Comparison of ENCODE assay signal across 9 mouse cellular contexts in genomic region chr6:55177060-55177732, GRCm38 (mm10). TPM values are rescaled to one million over a fixed set of nuclear protein-coding genes. Genes with fewer than 3 reads are reported as not detected.
DNase-seq lines count a peak whose midpoint lies in the region; ATAC-seq and TF ChIP-seq lines count a peak whose summit lies in the region.
"Had no signal": no experiment of that assay in that cellular context is flagged by ENCODE, and none has a peak within 500 bp of the region (broad histone marks: within the 10 kb centered on the region; RNA-seq: fewer than 3 reads in every experiment).

No protein-coding gene starts in this region.

- H3K4me2 ChIP-seq in neural tube, embryonic 11.5 days (ENCODE audit: low read depth), result no peak overlapping the region
- no peak overlapping the region for H3K4me2 ChIP-seq in embryonic facial prominence, embryonic 11.5 days (ENCODE audit: low read depth, low read length)

- H3K4me1 ChIP-seq in heart, adult 2 months (ENCODE audit: control insufficient read depth, insufficient read depth, low read length), result peaks cover 8% of the 10 kb centered on the region
- H3K4me1 ChIP-seq in heart, embryonic 10.5 days, result no peaks in the 10 kb centered on the region
- H3K4me1 ChIP-seq in neural tube, embryonic 11.5 days (ENCODE audit: control insufficient read depth, insufficient read depth, low read length), result 0 out of 2 replicates have a peak, but pooled peaks cover 5% of the 10 kb centered on the region
- H3K4me1 ChIP-seq in embryonic facial prominence, embryonic 11.5 days (ENCODE audit: control insufficient read depth, insufficient read depth, low read length), result no peaks in the 10 kb centered on the region

- TF ChIP-seq CTCF in heart, adult 2 months (IDR thresholded peaks at IDR 0.05), result peak; percentile 66

- TF ChIP-seq POLR2A in heart, adult 2 months (IDR thresholded peaks at IDR 0.05; ENCODE audit: insufficient read depth, low read depth, low read length), result no peak

- TF ChIP-seq EP300 in heart, adult 2 months (IDR thresholded peaks at IDR 0.05; ENCODE audit: insufficient read depth, low read depth, low read length), result no peak

- intact Hi-C loops in heart, adult 2 months (cut with DNase I), result no loop called here

- no peaks in the 10 kb centered on the region for H3K27me3 ChIP-seq in heart, adult 2 months (ENCODE audit: control insufficient read depth, insufficient read depth, low read length)
- peaks cover 13% of the 10 kb centered on the region for H3K27me3 ChIP-seq in heart, embryonic 10.5 days (ENCODE audit: insufficient read depth, poor library complexity, severe bottlenecking)
- H3K27me3 ChIP-seq in neural tube, embryonic 11.5 days (ENCODE audit: control insufficient read depth, insufficient read depth, low read length), result peaks cover 9% of the 10 kb centered on the region
- H3K27me3 ChIP-seq in embryonic facial prominence, embryonic 11.5 days (ENCODE audit: control insufficient read depth, insufficient read depth, low read length), result no peaks in the 10 kb centered on the region

- no peak overlapping the region for H3K9ac ChIP-seq in heart, adult 2 months (ENCODE audit: low read depth, low read length)
- no peak overlapping the region for H3K9ac ChIP-seq in neural tube, embryonic 11.5 days (ENCODE audit: low read length)
- H3K9ac ChIP-seq in embryonic facial prominence, embryonic 11.5 days (replicated peaks; ENCODE audit: low read length), result no peak overlapping the region

- WGBS in heart, adult 2 months, result 38% methylated on average over 12 of the region's 12 CpGs
- WGBS in heart, embryonic 10.5 days, result 43% methylated on average over 12 of the region's 12 CpGs
- 44% methylated on average over 12 of the region's 12 CpGs for WGBS in neural tube, embryonic 11.5 days
- WGBS in embryonic facial prominence, embryonic 11.5 days, result 53% methylated on average over 12 of the region's 12 CpGs

- H3K9me3 ChIP-seq in heart, embryonic 10.5 days, result no peaks in the 10 kb centered on the region
- no peaks in the 10 kb centered on the region for H3K9me3 ChIP-seq in neural tube, embryonic 11.5 days (ENCODE audit: control insufficient read depth, low read length)
- no peaks in the 10 kb centered on the region for H3K9me3 ChIP-seq in embryonic facial prominence, embryonic 11.5 days (replicated peaks; ENCODE audit: control insufficient read depth, low read length)

- no peak for DNase-seq in heart, adult 2 months
- no peak for DNase-seq in heart, embryonic 10.5 days (ENCODE audit: low spot score)
- peak; percentile 44 for DNase-seq in neural tube, embryonic 11.5 days (ENCODE audit: low spot score)
- no peak for DNase-seq in neural tube, embryonic 10.5 days (ENCODE audit: extremely low spot score, low spot score)
- DNase-seq in embryonic facial prominence, embryonic 11.5 days (ENCODE audit: low spot score), result peak; percentile 32
- DNase-seq in thymus, postnatal 0 days (ENCODE audit: low spot score), result peak; percentile 15
- DNase-seq in adrenal gland, adult 8-10 months, result no peak
- DNase-seq in heart, adult 18-20 months, result no peak

- no peak overlapping the region for H3K4me3 ChIP-seq in heart, adult 2 months
- H3K4me3 ChIP-seq in heart, embryonic 10.5 days, result no peak overlapping the region
- no peak overlapping the region for H3K4me3 ChIP-seq in neural tube, embryonic 11.5 days (ENCODE audit: low read depth, low read length)
- H3K4me3 ChIP-seq in embryonic facial prominence, embryonic 11.5 days (ENCODE audit: low read depth, low read length), result no peak overlapping the region

- no peaks in the 10 kb centered on the region for H3K36me3 ChIP-seq in heart, adult 2 months (ENCODE audit: control insufficient read depth, insufficient read depth, low read length)
- no peaks in the 10 kb centered on the region for H3K36me3 ChIP-seq in heart, embryonic 10.5 days
- H3K36me3 ChIP-seq in neural tube, embryonic 11.5 days (ENCODE audit: control insufficient read depth, insufficient read depth, low read length), result no peaks in the 10 kb centered on the region
- no peaks in the 10 kb centered on the region for H3K36me3 ChIP-seq in embryonic facial prominence, embryonic 11.5 days (replicated peaks; ENCODE audit: control insufficient read depth, insufficient read depth, low read depth, low read length)

- no peak for ATAC-seq in neural tube, embryonic 11.5 days (ENCODE audit: insufficient read depth, low FRiP score, low TSS enrichment)
- no peak for ATAC-seq in embryonic facial prominence, embryonic 11.5 days (replicated peaks; ENCODE audit: insufficient number of reproducible peaks, low FRiP score, low TSS enrichment, low read depth)

- H3K79me2 ChIP-seq in heart, adult 2 months (replicated peaks; ENCODE audit: control insufficient read depth, insufficient read depth, low read length), result no peaks in the 10 kb centered on the region

- H3K27ac ChIP-seq in heart, adult 2 months, result no peak overlapping the region
- H3K27ac ChIP-seq in heart, embryonic 10.5 days, result no peak overlapping the region
- no peak overlapping the region for H3K27ac ChIP-seq in neural tube, embryonic 11.5 days (ENCODE audit: low read depth, low read length)
- no peak overlapping the region for H3K27ac ChIP-seq in embryonic facial prominence, embryonic 11.5 days (replicated peaks; ENCODE audit: low read depth, low read length)

RNA-seq across cellular contexts. Expression of gene Inmt, which starts 2.4 kb away (rescaled TPM):
- 10 to 100 TPM; 19.9 to 72.0 TPM for total RNA-seq in heart, adult 2 months (2021)
- polyA plus RNA-seq in heart, adult 2 months (2012; rRNA removed), result 9.7 and 19.2 TPM in 2 replicates
- 0.20 TPM in 1 of 2 replicates, not detected in the other for polyA plus RNA-seq in heart, embryonic 10.5 days (2016; fragmentation: Nextera tagmentation; extraction: Ambion mirVana)
- polyA plus RNA-seq in neural tube, embryonic 11.5 days (2014; fragmentation: Nextera tagmentation; extraction: Ambion mirVana), result not detected in 2 replicates
- 3.1 and 5.3 TPM in 2 replicates for polyA plus RNA-seq in embryonic facial prominence, embryonic 11.5 days (2014; fragmentation: Nextera tagmentation; extraction: Ambion mirVana)
- 2.1 and 3.0 TPM in 2 replicates for polyA plus RNA-seq in thymus, postnatal 0 days (2015; fragmentation: Nextera tagmentation; extraction: Ambion mirVana)
- 10 to 100 TPM; 13.6 to 32.7 (median 23.2) TPM for total RNA-seq in adrenal gland, adult 8-10 months (2022)
- total RNA-seq in heart, adult 18-20 months (2021), result 10 to 100 TPM; 31.1 to 33.0 TPM
- total RNA-seq: heart, postnatal 10 days had no signal

RNA-seq across cellular contexts. Expression of gene Mindy4, which starts 26.0 kb away (rescaled TPM):
- 1 to 10 TPM; 5.0 to 5.2 TPM for total RNA-seq in heart, adult 2 months (2021)
- 4.3 and 7.4 TPM in 2 replicates for polyA plus RNA-seq in heart, adult 2 months (2012; rRNA removed)
- 7.7 and 9.7 TPM in 2 replicates for polyA plus RNA-seq in heart, embryonic 10.5 days (2016; fragmentation: Nextera tagmentation; extraction: Ambion mirVana)
- 13.7 and 14.4 TPM in 2 replicates for polyA plus RNA-seq in neural tube, embryonic 11.5 days (2014; fragmentation: Nextera tagmentation; extraction: Ambion mirVana)
- 23.9 and 26.0 TPM in 2 replicates for polyA plus RNA-seq in embryonic facial prominence, embryonic 11.5 days (2014; fragmentation: Nextera tagmentation; extraction: Ambion mirVana)
- 2.3 and 3.5 TPM in 2 replicates for polyA plus RNA-seq in thymus, postnatal 0 days (2015; fragmentation: Nextera tagmentation; extraction: Ambion mirVana)
- 10 to 100 TPM in 1 of 4 experiments, 1 to 10 TPM in 3; 4.0 to 10.2 (median 6.3) TPM for total RNA-seq in adrenal gland, adult 8-10 months (2022)
- 1 to 10 TPM; 3.7 to 6.7 TPM for total RNA-seq in heart, adult 18-20 months (2021)

RNA-seq across cellular contexts. Expression of gene Crhr2, which starts 44.4 kb away (rescaled TPM):
- total RNA-seq in heart, adult 2 months (2021), result 10 to 100 TPM; 18.2 to 19.8 TPM
- polyA plus RNA-seq in heart, adult 2 months (2012; rRNA removed), result 51.7 and 70.8 TPM in 2 replicates
- polyA plus RNA-seq in heart, embryonic 10.5 days (2016; fragmentation: Nextera tagmentation; extraction: Ambion mirVana), result 2.4 and 5.0 TPM in 2 replicates
- polyA plus RNA-seq in neural tube, embryonic 11.5 days (2014; fragmentation: Nextera tagmentation; extraction: Ambion mirVana), result 0.29 and 0.69 TPM in 2 replicates
- polyA plus RNA-seq in embryonic facial prominence, embryonic 11.5 days (2014; fragmentation: Nextera tagmentation; extraction: Ambion mirVana), result 0.18 TPM in 1 of 2 replicates, not detected in the other
- 0.07 and 0.12 TPM in 2 replicates for polyA plus RNA-seq in thymus, postnatal 0 days (2015; fragmentation: Nextera tagmentation; extraction: Ambion mirVana)
- total RNA-seq in adrenal gland, adult 8-10 months (2022), result under 1 TPM in 2 of 4 experiments, not detected in 2; 0.12 to 0.34 TPM
- total RNA-seq in heart, adult 18-20 months (2021), result 10 to 100 TPM; 19.9 to 20.1 TPM

Comparison
In these comparisons a context has a peak if more than half of its experiments do, and no peak if none do; other contexts are left out.
1. DNase-seq: peak in neural tube, embryonic 11.5 days (single experiment), embryonic facial prominence, embryonic 11.5 days (single experiment) and thymus, postnatal 0 days (single experiment); none in heart, adult 2 months (0 of 2), heart, embryonic 10.5 days (single experiment), neural tube, embryonic 10.5 days (single experiment), adrenal gland, adult 8-10 months (single experiment) and heart, adult 18-20 months (0 of 2).